19 mouse cellular contexts compared by ENCODE assay signal in the genomic region with DNA sequence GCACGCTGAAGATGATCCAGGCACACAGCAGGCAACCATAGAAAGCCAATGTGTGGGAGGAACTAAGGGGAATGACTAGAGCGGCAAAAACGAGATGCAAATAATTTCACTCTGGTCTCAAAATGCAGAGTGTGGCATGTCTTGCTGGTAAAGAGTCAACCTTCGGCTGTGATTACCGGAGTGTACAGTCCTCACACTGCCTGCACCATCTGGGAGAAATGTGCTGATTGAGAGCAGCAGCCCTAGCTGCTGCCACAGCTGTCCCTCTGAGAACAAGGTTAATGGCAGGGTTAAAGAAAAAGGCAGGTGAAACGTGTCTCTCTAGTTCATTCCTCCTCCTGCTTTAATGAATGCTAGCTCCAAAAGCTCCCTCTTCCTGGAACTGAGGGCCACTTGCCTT.
"Had no signal": no experiment of that assay in that cellular context is flagged by ENCODE, and none has a peak within 500 bp of the region (broad histone marks: within the 10 kb centered on the region; RNA-seq: fewer than 3 reads in every experiment).

No protein-coding gene starts in this region.

- H3K27ac ChIP-seq: midbrain, embryonic 10.5 days; midbrain, embryonic 12.5 days; neural tube, embryonic 12.5 days; neural tube, embryonic 15.5 days had no signal

- H3K4me3 ChIP-seq: midbrain, embryonic 10.5 days; midbrain, embryonic 12.5 days; myocyte; neural tube, embryonic 12.5 days; neural tube, embryonic 15.5 days had no signal

- H3K4me2 ChIP-seq: lung, embryonic 14.5 days; midbrain, embryonic 12.5 days; neural tube, embryonic 12.5 days; neural tube, embryonic 15.5 days had no signal

- DNase-seq: lung, adult 18-20 months; lung, embryonic 14.5 days; lung, postnatal 10 days; lung, postnatal 4 days; midbrain, embryonic 14.5 days; retina, postnatal 1 day; right cerebral cortex, adult 18-20 months; right cerebral cortex, postnatal 25 days; right cerebral cortex, postnatal 4 days; spleen, adult 18-20 months; thymus, adult 18-20 months; thymus, postnatal 14 days; thymus, postnatal 36 days had no signal

- H3K36me3 ChIP-seq: midbrain, embryonic 10.5 days; midbrain, embryonic 12.5 days; neural tube, embryonic 12.5 days; neural tube, embryonic 15.5 days had no signal

- H3K9ac ChIP-seq: lung, embryonic 14.5 days; midbrain, embryonic 12.5 days; neural tube, embryonic 12.5 days; neural tube, embryonic 15.5 days had no signal

- H3K27me3 ChIP-seq: midbrain, embryonic 12.5 days; neural tube, embryonic 12.5 days; neural tube, embryonic 15.5 days had no signal

- H3K4me1 ChIP-seq: midbrain, embryonic 10.5 days; midbrain, embryonic 12.5 days; neural tube, embryonic 12.5 days; neural tube, embryonic 15.5 days had no signal

- ATAC-seq: midbrain, embryonic 16.5 days had no signal

- H3K9me3 ChIP-seq: midbrain, embryonic 10.5 days; midbrain, embryonic 12.5 days; neural tube, embryonic 12.5 days; neural tube, embryonic 15.5 days had no signal
